Mouse (Mus musculus): ENCODE results near the gene Ciapin1.

DNA sequence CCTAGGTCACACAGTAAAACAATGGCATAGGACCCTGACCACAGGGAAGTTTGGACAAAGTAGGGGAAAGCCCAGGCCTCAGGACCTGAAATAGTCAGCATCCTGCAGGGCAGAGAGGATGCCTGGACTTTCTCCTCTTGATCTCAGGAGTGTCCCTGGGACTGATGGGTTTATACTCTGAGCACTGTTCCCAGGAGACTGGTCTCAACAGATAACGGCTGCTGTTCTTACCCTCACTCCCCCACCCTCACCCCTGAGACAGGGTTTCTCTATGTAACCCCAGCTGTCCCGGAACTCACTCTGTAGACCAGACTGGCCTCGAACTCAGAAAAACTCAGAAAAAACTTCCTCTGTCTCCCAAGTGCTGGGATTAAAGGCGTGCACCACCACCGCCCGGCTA, 29.8 kb downstream of the Ciapin1 start:
- no peak for TF ChIP-seq CTCF (IDR thresholded peaks at IDR 0.05; ENCODE audit: low read depth)
- TF ChIP-seq EP300 (IDR thresholded peaks at IDR 0.05; ENCODE audit: low read depth), result no peak

All from heart, postnatal 0 days (tissue).